In the genomic region with DNA sequence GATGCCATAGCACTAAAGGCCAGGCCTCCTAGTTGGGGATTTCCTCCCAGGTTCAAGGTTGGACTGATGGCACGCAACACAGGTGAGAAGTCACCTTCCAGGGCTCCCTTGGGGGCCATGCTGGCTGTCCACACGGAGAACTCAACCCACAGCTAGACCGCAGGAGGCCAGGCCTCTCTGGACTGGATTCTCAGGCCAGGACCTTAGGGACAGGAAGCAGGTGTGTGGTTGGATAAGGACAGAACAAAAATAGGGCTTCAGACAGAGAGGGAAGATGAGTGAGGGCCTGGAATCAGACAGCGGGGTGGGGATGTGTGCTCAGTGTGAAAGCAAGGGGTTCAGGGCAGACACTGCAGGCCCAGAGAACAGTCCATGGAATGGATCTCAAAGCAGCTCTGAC, we compare ENCODE assay signal across 28 mouse cellular contexts. TPM values are rescaled to one million over a fixed set of nuclear protein-coding genes. Genes with fewer than 3 reads are reported as not detected.
"Had no signal": no experiment of that assay in that cellular context is flagged by ENCODE, and none has a peak within 500 bp of the region (broad histone marks: within the 10 kb centered on the region; RNA-seq: fewer than 3 reads in every experiment).

No protein-coding gene starts in this region.

- H3K4me3 ChIP-seq: gastrocnemius, adult 2 months; heart, adult 2 months; heart, embryonic 13.5 days; heart, embryonic 15.5 days; hindbrain, embryonic 10.5 days; hindbrain, embryonic 12.5 days; intestine, embryonic 15.5 days; layer of hippocampus, adult 2 months; left cerebral cortex, adult 2 months; limb, embryonic 10.5 days; limb, embryonic 12.5 days; liver, embryonic 13.5 days had no signal

- H3K4me2 ChIP-seq: heart, embryonic 11.5 days; heart, embryonic 13.5 days; heart, embryonic 15.5 days; hindbrain, embryonic 12.5 days; hindbrain, embryonic 14.5 days; intestine, embryonic 15.5 days; limb, embryonic 12.5 days; liver, embryonic 11.5 days; liver, embryonic 13.5 days had no signal

- H3K9ac ChIP-seq: heart, embryonic 13.5 days; heart, embryonic 15.5 days; hindbrain, embryonic 12.5 days; hindbrain, embryonic 14.5 days; intestine, embryonic 15.5 days; limb, embryonic 12.5 days; liver, embryonic 13.5 days had no signal

- H3K27ac ChIP-seq: gastrocnemius, adult 2 months; heart, adult 2 months; heart, embryonic 13.5 days; heart, embryonic 15.5 days; hindbrain, embryonic 10.5 days; hindbrain, embryonic 12.5 days; hindbrain, embryonic 14.5 days; intestine, embryonic 15.5 days; kidney, postnatal 0 days; layer of hippocampus, adult 2 months; left cerebral cortex, adult 2 months; limb, embryonic 10.5 days; limb, embryonic 12.5 days; liver, embryonic 13.5 days had no signal

- H3K9me3 ChIP-seq: heart, embryonic 13.5 days; heart, embryonic 15.5 days; hindbrain, embryonic 10.5 days; hindbrain, embryonic 12.5 days; intestine, embryonic 15.5 days; limb, embryonic 10.5 days; limb, embryonic 12.5 days; liver, embryonic 13.5 days had no signal

- DNase-seq: gastrocnemius, adult 2 months; gastrocnemius, postnatal 10 days; gastrocnemius, postnatal 25 days; heart, adult 2 months; heart, postnatal 14 days; heart, postnatal 4 days; kidney, adult 18-20 months; kidney, adult 8-10 months; kidney, postnatal 14 days; kidney, postnatal 36 days; liver; liver, embryonic 13.5 days had no signal

- H3K4me1 ChIP-seq: hindbrain, embryonic 12.5 days; intestine, embryonic 15.5 days; liver, embryonic 13.5 days had no signal

- H3K27me3 ChIP-seq: heart, embryonic 13.5 days; heart, embryonic 15.5 days; hindbrain, embryonic 12.5 days; intestine, embryonic 15.5 days; limb, embryonic 12.5 days; liver, embryonic 13.5 days had no signal

- H3K36me3 ChIP-seq: heart, embryonic 13.5 days; heart, embryonic 15.5 days; hindbrain, embryonic 10.5 days; hindbrain, embryonic 12.5 days; intestine, embryonic 15.5 days; limb, embryonic 10.5 days; limb, embryonic 12.5 days; liver, embryonic 13.5 days had no signal

- ATAC-seq: hindbrain, embryonic 16.5 days; inflammation-experienced regulatory T-cells, adult 6 months; intestine, embryonic 15.5 days; intestine, postnatal 0 days had no signal

RNA-seq across cellular contexts. Expression of a gene that starts 43.7 kb away (rescaled TPM):
- polyA plus RNA-seq: heart, embryonic 13.5 days; hindbrain, embryonic 14.5 days had no signal
